Mouse (Mus musculus) spleen, adult 10 weeks (tissue): Measurements from ENCODE around the gene Igf1. TPM values are rescaled to one million over a fixed set of nuclear protein-coding genes. Genes with fewer than 3 reads are reported as not detected.

Source experiments
- polyA plus RNA-seq: library from polyadenylated mRNA; stranded (reverse); fragments of 350-450 nt; fragmentation: Illumina TruSeq; extraction: RNeasy Lipid Tissue Mini Kit (QIAGEN cat#74804); gene quantifications from one replicate; pipeline ENCODE4 v1.2.3, GENCODE M21; 2015; ENCODE audit warnings: low replicate concordance; ENCODE audit not compliant: insufficient read depth

The Igf1 gene
- polyA plus RNA-seq, result 56.5 TPM

DNA sequence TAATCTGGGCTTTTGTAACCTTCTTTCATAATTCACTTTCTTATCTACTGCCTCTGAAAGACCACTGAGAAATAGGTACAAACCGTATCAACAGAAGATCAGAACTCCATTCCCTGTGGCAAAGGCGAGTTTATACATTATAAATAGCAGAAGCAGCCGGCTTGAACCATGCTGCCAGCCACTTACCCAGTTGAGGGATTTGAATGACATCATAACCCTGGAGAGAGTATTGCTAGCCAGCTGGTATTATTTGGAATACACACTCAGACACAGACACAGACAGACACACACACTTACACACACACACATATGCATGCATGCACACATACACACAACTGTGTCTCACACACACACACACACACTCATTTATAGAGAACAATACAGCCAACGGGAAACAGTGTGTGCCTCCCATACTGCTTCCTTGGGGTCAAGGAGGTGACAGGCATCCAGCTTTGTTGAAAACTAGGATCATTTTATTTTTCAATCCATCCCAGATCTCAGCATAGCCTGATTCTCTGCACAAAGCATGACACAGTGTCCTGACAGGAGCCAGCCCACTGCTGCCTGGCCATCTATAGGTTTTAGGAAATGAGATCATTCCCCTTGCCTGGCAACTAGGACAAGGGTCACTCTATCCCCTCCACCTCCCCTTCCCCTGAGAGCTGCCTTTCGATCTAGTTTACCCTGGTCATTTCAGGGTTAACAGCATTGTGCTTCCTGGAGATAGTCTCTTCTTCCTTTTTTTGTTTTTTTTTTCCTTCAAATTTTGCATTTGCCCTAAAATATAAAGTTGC is at the start of gene Igf1:
Igf1 (plus strand) TSS at position 253 of the 794 bp plus-strand sequence.

Other genes with a start within 250 kb of the Igf1 start
- not detected for gene Pmch, start 232.8 kb downstream of the Igf1 start, polyA plus RNA-seq